Mouse (Mus musculus): ENCODE data around the gene Gm40193.

Gm40193 gene

DNA sequence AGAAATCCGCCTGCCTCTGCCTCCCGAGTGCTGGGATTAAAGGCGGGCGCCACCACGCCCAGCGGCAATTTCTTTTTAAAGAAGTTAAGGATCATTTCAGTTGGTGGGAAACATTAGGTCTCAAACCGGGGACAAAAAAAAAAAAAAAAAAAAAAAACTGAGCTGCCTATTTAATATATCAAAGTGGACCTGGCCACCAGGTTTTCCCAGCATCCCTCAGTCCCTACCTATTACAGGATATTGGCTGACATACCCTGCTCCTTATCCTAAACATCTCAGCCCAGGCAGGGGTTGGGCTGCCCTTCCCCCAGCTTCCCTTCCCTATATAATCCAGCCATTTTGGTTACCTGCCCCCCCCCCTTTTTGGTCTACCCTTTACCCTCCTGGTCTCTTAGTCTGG is 20.9 kb downstream of the Gm40193 start:
- in situ Hi-C loops (cut with MboI; ENCODE audit: unreplicated experiment in 2 of 2): loop anchor here (25.0 kb wide), 1 partner anchor 275 kb away; the partner anchor contains the start of genes 0610010K14Rik (in 2 of the 2), Bcl6b (in 2 of the 2), Gm21988 (in 2 of the 2) and Rnasek (in 2 of the 2)

- in situ Hi-C loops (cut with MboI; ENCODE audit: unreplicated experiment in 2 of 2): loop anchor here (25.0 kb wide), 1 partner anchor 274 kb away; the partner anchor contains the start of genes 0610010K14Rik (in 2 of the 2), Bcl6b (in 2 of the 2), Gm21988 (in 2 of the 2) and Rnasek (in 2 of the 2)
These were observed 21.5 kb downstream of the Gm40193 start for GRCm38 (mm10) chr11:70511242-70511641.

GRCm38 (mm10) chr11:70509753-70510564 is 22.8 kb downstream of the Gm40193 start:
- in situ Hi-C loops (cut with MboI; ENCODE audit: unreplicated experiment in 2 of 2): loop anchor here (5.0 to 25.0 kb wide), 2 partner anchors 78 to 273 kb away; partner anchors contain the start of genes 0610010K14Rik (in 2 of the 2), Arrb2 (in 2 of the 2), Bcl6b (in 2 of the 2) and Gm21988 (in 2 of the 2)

GRCm38 (mm10) chr11:70506962-70507515 is 25.7 kb downstream of the Gm40193 start:
- in situ Hi-C loops (cut with MboI; ENCODE audit: unreplicated experiment in 2 of 2): loop anchor here (5.0 to 25.0 kb wide), 2 partner anchors 75 to 270 kb away; partner anchors contain the start of genes 0610010K14Rik (in 2 of the 2), Arrb2 (in 2 of the 2), Bcl6b (in 2 of the 2) and Gm21988 (in 2 of the 2)

DNA sequence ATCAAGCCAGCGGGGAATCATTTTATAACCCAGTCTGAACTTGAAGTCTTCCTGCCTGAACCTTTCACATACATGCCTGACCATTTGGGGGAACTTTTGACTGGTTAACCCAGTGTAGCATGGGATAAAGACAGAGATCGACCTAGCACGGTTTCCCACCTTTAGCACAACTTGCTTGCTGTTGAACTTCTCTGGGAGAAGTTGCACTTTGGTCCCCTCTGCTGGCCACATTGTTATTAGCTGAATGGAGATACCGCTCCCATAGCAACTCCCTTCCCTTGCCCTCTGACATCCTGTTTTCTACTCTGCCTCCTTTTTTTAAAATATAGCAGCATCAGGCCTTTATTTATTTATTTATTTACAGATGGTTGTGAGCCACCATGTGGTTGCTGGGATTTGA is 26.4 kb downstream of the Gm40193 start:
- in situ Hi-C loops (cut with MboI; ENCODE audit: unreplicated experiment in 2 of 2): loop anchor here (5.0 to 25.0 kb wide), 2 partner anchors 74 to 269 kb away; partner anchors contain the start of genes 0610010K14Rik (in 2 of the 2), Arrb2 (in 2 of the 2), Bcl6b (in 2 of the 2) and Gm21988 (in 2 of the 2)

- in situ Hi-C loops (cut with MboI; ENCODE audit: unreplicated experiment in 2 of 2): loop anchor here (5.0 to 25.0 kb wide), 3 partner anchors 43 to 268 kb away; partner anchors contain the start of genes 0610010K14Rik (in 2 of the 2), Arrb2 (in 2 of the 2), Bcl6b (in 2 of the 2) and Gm21988 (in 2 of the 2)
These were observed 27.8 kb downstream of the Gm40193 start, which contains the start of gene Tm4sf5 for GRCm38 (mm10) chr11:70504970-70505369. Gene Tm4sf5, plus strand, starts transcription at chr11:70505244.

DNA sequence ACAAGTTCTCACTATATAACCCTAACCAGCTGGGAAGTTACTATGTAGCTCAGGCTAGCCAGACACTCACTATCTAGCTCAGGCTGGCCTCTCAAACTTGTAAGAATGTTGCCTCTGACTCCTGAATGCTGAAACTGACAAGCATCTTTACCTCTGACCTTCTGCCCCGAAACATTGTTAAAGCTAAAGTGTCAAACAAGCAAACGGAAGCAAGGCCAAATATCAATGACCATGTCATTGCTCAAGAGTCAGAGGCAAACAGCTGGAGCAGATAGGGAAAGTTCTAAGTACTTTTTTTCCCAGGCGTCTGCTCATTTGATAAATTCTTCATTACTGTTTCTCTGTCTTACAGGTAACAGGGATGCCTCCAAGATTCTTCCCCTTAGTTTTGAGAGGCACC is 30.7 kb downstream of the Gm40193 start:
- in situ Hi-C loops (cut with MboI; ENCODE audit: unreplicated experiment in 2 of 2): loop anchor here (5.0 to 25.0 kb wide), 2 partner anchors 40 to 265 kb away; partner anchors contain the start of genes 0610010K14Rik (in 2 of the 2), Bcl6b (in 2 of the 2), Gm21988 (in 2 of the 2) and Rnasek (in 2 of the 2)

GRCm38 (mm10) chr11:70500476-70500812 is 32.3 kb downstream of the Gm40193 start:
- in situ Hi-C loops (cut with MboI; ENCODE audit: unreplicated experiment in 2 of 2): loop anchor here (5.0 to 25.0 kb wide), 2 partner anchors 38 to 263 kb away; partner anchors contain the start of genes 0610010K14Rik (in 2 of the 2), Bcl6b (in 2 of the 2), Gm21988 (in 2 of the 2) and Rnasek (in 2 of the 2)

DNA sequence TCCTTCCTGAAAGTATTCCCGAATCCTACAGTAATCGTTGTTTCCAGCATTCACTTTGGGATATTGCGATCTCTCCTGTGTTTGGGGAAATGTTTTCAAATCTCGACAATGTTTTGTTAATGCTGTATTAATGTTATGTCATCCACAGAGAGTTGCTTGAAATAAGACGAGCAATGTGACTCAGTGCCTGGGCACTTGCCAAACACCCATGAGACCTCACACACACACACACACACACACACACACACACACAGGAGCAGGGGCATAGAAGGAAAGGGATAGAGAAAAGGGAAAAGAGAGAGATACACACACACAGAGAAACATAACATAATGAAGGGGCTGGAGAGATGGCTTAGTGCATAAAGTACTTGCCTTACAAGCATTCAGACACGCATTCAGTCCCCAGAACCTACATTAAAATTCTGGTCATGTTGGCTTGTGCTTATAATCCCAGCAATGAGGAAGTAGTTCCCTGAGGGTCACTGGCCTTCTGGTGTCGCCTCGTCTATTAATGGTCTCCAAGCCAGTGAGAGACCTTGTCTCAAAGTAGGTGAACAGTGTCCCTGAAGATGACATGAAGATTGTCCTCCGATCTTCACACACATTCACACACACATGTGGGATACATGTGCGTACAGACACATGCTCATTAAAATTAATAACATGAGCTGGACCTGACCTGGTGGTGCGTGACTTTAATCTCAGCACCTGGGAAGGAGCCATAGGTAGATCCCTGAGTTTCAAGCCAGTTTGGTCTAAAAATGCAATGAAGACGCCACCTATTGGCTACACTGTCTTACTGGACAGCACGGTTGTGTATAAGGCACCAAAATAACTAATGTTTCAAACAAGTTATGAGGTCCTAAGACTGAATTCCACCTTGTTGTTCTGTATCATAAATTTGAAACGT is 32.9 kb downstream of the Gm40193 start:
- in situ Hi-C loops (cut with MboI; ENCODE audit: unreplicated experiment in 2 of 2): loop anchor here (5.0 to 25.0 kb wide), 4 partner anchors 38 to 1038 kb away; partner anchors contain the start of genes 0610010K14Rik (in 2 of the 2), Bcl6b (in 2 of the 2), Gm21988 (in 2 of the 2) and Rnasek (in 2 of the 2)

DNA sequence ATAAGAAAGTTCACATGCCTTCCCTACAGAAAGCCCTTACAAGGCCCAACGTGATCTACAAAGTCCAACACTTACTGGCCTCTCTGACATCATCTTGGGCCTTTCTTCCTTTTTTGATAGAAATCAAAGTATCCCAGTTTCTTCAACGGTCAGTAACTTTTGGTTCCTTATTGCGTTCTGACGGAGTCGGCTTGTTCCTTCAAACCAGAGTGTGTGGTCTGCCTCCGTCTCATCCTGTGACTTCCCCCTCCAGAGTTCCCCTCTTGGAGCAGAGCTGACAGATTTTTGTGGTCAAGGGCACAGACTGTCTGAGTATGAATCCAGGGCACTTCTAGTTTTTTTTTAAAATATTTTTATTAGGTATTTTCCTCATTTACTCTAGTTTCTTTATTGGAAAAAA is 43.1 kb downstream of the Gm40193 start:
- in situ Hi-C loops (cut with MboI; ENCODE audit: unreplicated experiment in 2 of 2): loop anchor here (25.0 kb wide), 2 partner anchors 402 to 1027 kb away; partner anchors contain the start of gene Asgr2 (in 1 of the 2)

GRCm38 (mm10) chr11:70489138-70489537 is 43.6 kb downstream of the Gm40193 start:
- in situ Hi-C loops (cut with MboI; ENCODE audit: unreplicated experiment in 2 of 2): loop anchor here (25.0 kb wide), 2 partner anchors 402 to 1027 kb away; partner anchors contain the start of gene Asgr2 (in 1 of the 2)

DNA sequence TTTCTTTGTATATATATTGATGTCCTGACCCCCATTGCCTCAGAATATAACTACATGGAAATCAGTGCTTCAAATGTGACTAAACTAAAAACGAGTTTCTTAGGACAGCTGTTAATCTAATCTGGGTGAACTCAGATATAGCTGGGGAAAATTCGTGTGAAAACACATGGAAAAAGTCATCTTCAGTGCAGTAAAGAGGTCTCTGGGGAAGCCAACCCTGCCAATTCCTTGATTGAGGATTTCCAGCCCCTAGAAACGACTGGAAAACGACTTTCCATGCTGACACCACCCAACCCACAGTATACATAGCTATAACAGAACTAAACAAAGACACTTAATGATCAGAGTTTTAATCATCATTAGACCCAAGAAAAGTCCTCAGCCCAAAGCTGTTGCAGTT is 44.9 kb downstream of the Gm40193 start:
- in situ Hi-C loops (cut with MboI; ENCODE audit: unreplicated experiment in 2 of 2): loop anchor here (25.0 kb wide), 2 partner anchors 401 to 1026 kb away; partner anchors contain the start of gene Asgr2 (in 1 of the 2)

DNA sequence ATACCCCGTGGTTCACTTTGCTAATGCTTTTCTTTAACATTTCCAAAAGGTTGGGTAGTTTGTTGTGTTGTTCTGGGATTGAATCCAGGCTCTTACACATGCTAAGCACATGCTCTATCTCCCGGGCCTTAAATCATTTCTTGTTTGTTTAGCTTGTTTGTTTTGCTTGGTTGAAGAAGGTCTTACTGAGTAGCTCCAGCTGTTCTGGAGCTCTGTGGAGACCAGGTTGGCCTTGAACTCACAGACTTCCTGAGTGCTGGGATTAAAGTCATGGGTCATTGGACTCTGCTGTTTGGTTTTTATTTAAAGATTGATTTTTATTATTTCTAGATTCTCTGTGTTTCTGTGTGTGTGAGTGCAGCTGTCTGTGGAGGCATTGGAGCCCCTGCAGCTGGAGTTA is 47.2 kb downstream of the Gm40193 start:
- in situ Hi-C loops (cut with MboI; ENCODE audit: unreplicated experiment in 2 of 2): loop anchor here (25.0 kb wide), 2 partner anchors 398 to 1023 kb away; partner anchors contain the start of gene Asgr2 (in 1 of the 2)
